Mouse (Mus musculus) testis, adult 2 months (tissue): Measurements from ENCODE around the gene Col23a1. TPM values are rescaled to one million over a fixed set of nuclear protein-coding genes. Genes with fewer than 3 reads are reported as not detected.
"Not testable (repeated sequence)": the region's sequence is repeated elsewhere in the genome, so short reads cannot be mapped to it uniquely, and the experiment has no call there.

Experiments
- H3K27ac ChIP-seq: fragments of 200-500 bp; 2 replicates; pipeline ENCODE4 v1.5.1; 2012; ENCODE audit warnings: low read depth, low read length; ENCODE audit not compliant: control insufficient read depth, insufficient read depth
- H3K27me3 ChIP-seq: fragments of 200-500 bp; 2 replicates; pipeline ENCODE4 v1.6.1; 2012; ENCODE audit warnings: mild to moderate bottlenecking, low read length, moderate library complexity; ENCODE audit not compliant: control insufficient read depth, insufficient read depth
- H3K36me3 ChIP-seq: fragments of 200-500 bp; 2 replicates; pipeline ENCODE4 v1.6.1; 2012; ENCODE audit warnings: mild to moderate bottlenecking, low read length; ENCODE audit not compliant: control insufficient read depth, insufficient read depth
- H3K4me1 ChIP-seq: fragments of 200-500 bp; 2 replicates; pipeline ENCODE4 v1.6.1; 2012; ENCODE audit warnings: low read length; ENCODE audit not compliant: control insufficient read depth, insufficient read depth
- H3K4me3 ChIP-seq: fragments of 200-500 bp; 2 replicates; pipeline ENCODE4 v1.5.1; 2012; ENCODE audit warnings: low read depth, mild to moderate bottlenecking, low read length, moderate library complexity, mixed read lengths; ENCODE audit not compliant: control insufficient read depth
- CTCF ChIP-seq: fragments of 200-500 bp; IDR thresholded peaks from 2 replicates; pipeline ENCODE4 v1.5.1; 2012; ENCODE audit warnings: low read depth, mild to moderate bottlenecking, inconsistent platforms, low read length, moderate library complexity; ENCODE audit not compliant: control insufficient read depth, insufficient read depth, insufficient replicate concordance
- POLR2A ChIP-seq: fragments of 200-500 bp; IDR thresholded peaks from 2 replicates; pipeline ENCODE4 v1.6.1; 2012; ENCODE audit warnings: low read depth, mild to moderate bottlenecking, inconsistent platforms, low read length, moderate library complexity; ENCODE audit not compliant: control insufficient read depth
- polyA plus RNA-seq: library from polyadenylated mRNA; depleted of rRNA; stranded (reverse); fragments of >200 nt; gene quantifications from 2 replicates; pipeline ENCODE4 v1.2.3, GENCODE M21; 2012

Col23a1 gene
- polyA plus RNA-seq, 1 experiment: 1.3 TPM

GRCm38 (mm10) chr11:51347756-51348155 is 58.0 kb downstream of the Col23a1 start:
- Histone ChIP-seq H3K4me1 (peaks cover 3% of the 10 kb centered on the region), H3K36me3 (no peaks in the 10 kb centered on the region), H3K27ac (no peak overlapping the region), H3K4me3 (no peak overlapping the region), H3K27me3 (no peaks in the 10 kb centered on the region)
- TF ChIP-seq POLR2A (no peak), CTCF (no peak)

- H3K36me3 ChIP-seq: no peaks in the 10 kb centered on the region
- H3K4me3 ChIP-seq: no peak overlapping the region
- TF ChIP-seq POLR2A (no peak), CTCF (no peak)
- H3K27ac ChIP-seq: no peak overlapping the region
- peaks cover 3% of the 10 kb centered on the region for H3K4me1 ChIP-seq
- no peaks in the 10 kb centered on the region for H3K27me3 ChIP-seq
Observed at GRCm38 (mm10) chr11:51349665-51350064, 59.9 kb downstream of the Col23a1 start.

GRCm38 (mm10) chr11:51351151-51351550 is 61.4 kb downstream of the Col23a1 start:
- no peaks in the 10 kb centered on the region for H3K36me3 ChIP-seq
- H3K4me3 ChIP-seq: no peak overlapping the region
- no peaks in the 10 kb centered on the region for H3K4me1 ChIP-seq
- H3K27me3 ChIP-seq: no peaks in the 10 kb centered on the region
- TF ChIP-seq CTCF: no peak
- H3K27ac ChIP-seq: no peak overlapping the region

- Histone ChIP-seq H3K4me3 (no peak overlapping the region), H3K27ac (no peak overlapping the region), H3K27me3 (no peaks in the 10 kb centered on the region), H3K36me3 (no peaks in the 10 kb centered on the region), H3K4me1 (no peaks in the 10 kb centered on the region)
- TF ChIP-seq CTCF: no peak
Observed at GRCm38 (mm10) chr11:51351841-51352240, 62.1 kb downstream of the Col23a1 start.

- no peaks in the 10 kb centered on the region for H3K4me1 ChIP-seq
- H3K27ac ChIP-seq: no peak overlapping the region
- no peak for TF ChIP-seq POLR2A
- no peak for TF ChIP-seq CTCF
- H3K4me3 ChIP-seq: no peak overlapping the region
- H3K36me3 ChIP-seq: no peaks in the 10 kb centered on the region
- no peaks in the 10 kb centered on the region for H3K27me3 ChIP-seq
Observed at GRCm38 (mm10) chr11:51353746-51354145, 64.0 kb downstream of the Col23a1 start.

- not testable (repeated sequence) for H3K27ac ChIP-seq, H3K4me1 ChIP-seq, H3K27me3 ChIP-seq, H3K36me3 ChIP-seq, H3K4me3 ChIP-seq
Observed at GRCm38 (mm10) chr11:51358981-51359380, 69.3 kb downstream of the Col23a1 start.

GRCm38 (mm10) chr11:51364353-51364752 is 74.6 kb downstream of the Col23a1 start:
- H3K4me3 ChIP-seq: no peak overlapping the region
- no peak for TF ChIP-seq POLR2A
- no peak for TF ChIP-seq CTCF
- no peaks in the 10 kb centered on the region for H3K27me3 ChIP-seq
- H3K27ac ChIP-seq: no peak overlapping the region
- no peaks in the 10 kb centered on the region for H3K4me1 ChIP-seq
- no peaks in the 10 kb centered on the region for H3K36me3 ChIP-seq

- Histone ChIP-seq H3K36me3 (no peaks in the 10 kb centered on the region), H3K27ac (no peak overlapping the region), H3K27me3 (no peaks in the 10 kb centered on the region), H3K4me1 (no peaks in the 10 kb centered on the region), H3K4me3 (no peak overlapping the region)
- TF ChIP-seq POLR2A (no peak), CTCF (no peak)
Observed at GRCm38 (mm10) chr11:51367334-51367733, 77.6 kb downstream of the Col23a1 start.

GRCm38 (mm10) chr11:51370273-51370672 is 80.6 kb downstream of the Col23a1 start:
- Histone ChIP-seq H3K27ac (no peak overlapping the region), H3K4me3 (no peak overlapping the region), H3K36me3 (no peaks in the 10 kb centered on the region), H3K27me3 (no peaks in the 10 kb centered on the region), H3K4me1 (no peaks in the 10 kb centered on the region)
- TF ChIP-seq CTCF (no peak), POLR2A (no peak)
